Mouse (Mus musculus): Measurements from ENCODE around the gene Ctps2.

DNA sequence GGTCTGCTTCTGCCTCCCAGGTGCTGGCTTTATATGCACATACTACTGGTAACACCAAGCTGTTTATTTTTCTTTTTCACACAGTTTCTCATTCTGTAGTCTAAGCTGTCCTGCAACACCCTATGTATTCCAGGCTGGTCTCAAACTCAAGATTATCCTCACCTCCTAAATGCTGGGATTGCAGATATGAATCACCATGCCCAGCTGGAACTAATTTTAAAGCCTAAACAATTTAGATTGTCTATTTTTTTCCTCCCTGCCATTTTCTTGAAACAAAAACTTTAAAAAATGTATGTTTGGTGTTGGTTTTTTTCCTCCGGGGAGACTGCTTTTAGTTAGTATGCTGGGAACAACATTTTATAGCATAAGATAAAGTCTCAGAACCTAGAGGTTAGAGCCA is 141.7 kb downstream of the Ctps2 start:
- TF ChIP-seq CTCF (IDR thresholded peaks at IDR 0.05; ENCODE audit: control insufficient read depth, insufficient read depth, insufficient replicate concordance, low read depth, low read length) (no peak), POLR2A (IDR thresholded peaks at IDR 0.05; ENCODE audit: control insufficient read depth, low read depth, low read length) (no peak)
